Mouse (Mus musculus) midbrain, embryonic 10.5 days (tissue): ENCODE measurements around the gene Ptprm. TPM values are rescaled to one million over a fixed set of nuclear protein-coding genes. Genes with fewer than 3 reads are reported as not detected.

Experiments used
- DNase-seq: peaks from one replicate; pipeline ENCODE4 v3.0.0-alpha.2; 2017; ENCODE audit warnings: low spot score
- H3K27ac ChIP-seq: fragments of 300-500 bp; sonication (generic); replicated peaks from 2 replicates; pipeline ENCODE4 v1.5.1; 2016; ENCODE audit warnings: mild to moderate bottlenecking
- H3K27me3 ChIP-seq: fragments of 300-500 bp; sonication (generic); 2 replicates; pipeline ENCODE4 v1.6.1; 2016; ENCODE audit warnings: low read depth, mild to moderate bottlenecking; ENCODE audit not compliant: poor library complexity, severe bottlenecking
- H3K36me3 ChIP-seq: fragments of 300-500 bp; sonication (generic); 2 replicates; pipeline ENCODE4 v1.6.1; 2016; ENCODE audit warnings: mild to moderate bottlenecking, moderate library complexity
- H3K4me1 ChIP-seq: fragments of 300-500 bp; sonication (generic); 2 replicates; pipeline ENCODE4 v1.6.1; 2016
- H3K4me3 ChIP-seq: fragments of 300-500 bp; sonication (generic); 2 replicates; pipeline ENCODE4 v1.5.1; 2016; ENCODE audit warnings: mild to moderate bottlenecking, moderate library complexity
- H3K9me3 ChIP-seq: fragments of 300-500 bp; sonication (generic); replicated peaks from 2 replicates; pipeline ENCODE4 v1.6.1; 2016; ENCODE audit warnings: mild to moderate bottlenecking
- WGBS: fragments of 180-500 bp; shearing (Covaris S2); methylation state at CpG from one replicate; pipeline ENCODE4 v1.1.7; 2016; 5-methylcytosine and 5-hydroxymethylcytosine counted together
- polyA plus RNA-seq: library from polyadenylated mRNA; unstranded; fragments of >200 nt; fragmentation: Nextera tagmentation; extraction: Ambion mirVana; gene quantifications from 2 replicates; pipeline ENCODE4 v1.2.1, GENCODE M21; 2016

Ptprm gene
- polyA plus RNA-seq, 1 experiment from 2014 or later: 6.4 TPM

DNA sequence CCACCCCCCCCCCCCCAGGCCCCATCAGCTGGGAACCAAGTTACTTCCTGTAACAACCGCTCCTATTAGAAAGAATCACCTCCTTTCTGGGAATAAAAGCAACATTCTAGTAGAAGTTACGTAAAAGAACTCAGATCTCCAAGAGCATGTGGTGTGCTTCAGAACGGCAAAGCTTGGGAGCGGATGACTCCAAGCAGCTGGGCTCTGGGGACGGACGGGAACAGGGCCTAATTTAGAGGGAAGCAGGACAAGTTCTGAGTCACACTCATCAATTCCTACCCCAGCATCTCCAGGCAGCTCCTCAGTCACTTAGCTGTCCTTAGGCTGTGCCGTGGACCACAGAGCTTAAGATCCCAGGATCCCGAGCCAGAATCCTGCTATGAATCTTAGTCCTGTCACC lies 602.5 kb downstream of the Ptprm start:
- Histone ChIP-seq H3K4me1 (peaks cover 20% of the 10 kb centered on the region), H3K4me3 (no peak overlapping the region), H3K36me3 (no peaks in the 10 kb centered on the region), H3K9me3 (no peaks in the 10 kb centered on the region), H3K27ac (no peak overlapping the region), H3K27me3 (no peaks in the 10 kb centered on the region)
- no peak for DNase-seq
- 94% methylated on average over 8 of the region's 8 CpGs for WGBS

- 86% methylated on average over 4 of the region's 4 CpGs for WGBS
- H3K27ac ChIP-seq: no peak overlapping the region
- no peak for DNase-seq
Observed at GRCm38 (mm10) chr17:66750481-66751206, 603.6 kb downstream of the Ptprm start.

GRCm38 (mm10) chr17:66749976-66750375 lies 604.3 kb downstream of the Ptprm start:
- DNase-seq: no peak
- Histone ChIP-seq H3K4me3 (no peak overlapping the region), H3K4me1 (peaks cover 6% of the 10 kb centered on the region), H3K9me3 (no peaks in the 10 kb centered on the region), H3K27me3 (no peaks in the 10 kb centered on the region), H3K27ac (no peak overlapping the region), H3K36me3 (no peaks in the 10 kb centered on the region)
- WGBS: 89% methylated on average over 7 of the region's 7 CpGs

More at GRCm38 (mm10) chr17:66750481-66751206, 603.6 kb downstream of the Ptprm start:
- no peaks in the 10 kb centered on the region for H3K36me3 ChIP-seq
- peaks cover 13% of the 10 kb centered on the region for H3K4me1 ChIP-seq
- H3K9me3 ChIP-seq: no peaks in the 10 kb centered on the region
- H3K4me3 ChIP-seq: no peak overlapping the region
- H3K27me3 ChIP-seq: no peaks in the 10 kb centered on the region

- Histone ChIP-seq H3K27me3 (no peaks in the 10 kb centered on the region), H3K27ac (no peak overlapping the region), H3K36me3 (no peaks in the 10 kb centered on the region), H3K4me1 (0 out of 2 replicates have a peak, but pooled peaks cover 3% of the 10 kb centered on the region), H3K9me3 (no peaks in the 10 kb centered on the region), H3K4me3 (no peak overlapping the region)
- 86% methylated on average over 8 of the region's 8 CpGs for WGBS
- no peak for DNase-seq
Observed at GRCm38 (mm10) chr17:66746506-66746905, 607.8 kb downstream of the Ptprm start.

DNA sequence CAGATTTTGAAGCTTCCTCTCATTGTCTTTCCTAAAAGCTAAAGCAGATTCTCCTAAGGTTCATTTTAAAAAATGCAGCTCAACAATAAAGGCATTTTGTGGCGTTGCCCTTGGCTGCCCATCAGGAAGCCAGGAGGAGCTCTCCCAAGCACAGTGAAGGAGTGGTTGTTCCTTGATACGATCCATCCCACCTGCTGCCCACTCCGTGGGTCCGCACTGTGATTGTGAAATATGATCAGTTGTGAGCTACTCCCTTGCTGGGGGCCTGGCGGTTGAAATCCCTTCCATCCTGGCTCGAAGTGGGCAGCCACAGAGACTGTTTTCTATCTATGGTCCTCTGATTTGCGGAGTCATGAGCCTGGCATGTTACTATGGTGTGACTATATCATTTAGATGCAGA lies 610.9 kb downstream of the Ptprm start:
- Histone ChIP-seq H3K27me3 (no peaks in the 10 kb centered on the region), H3K36me3 (no peaks in the 10 kb centered on the region), H3K4me1 (peaks cover 12% of the 10 kb centered on the region), H3K9me3 (no peaks in the 10 kb centered on the region), H3K27ac (no peak overlapping the region), H3K4me3 (no peak overlapping the region)
- 73% methylated on average over 7 of the region's 7 CpGs for WGBS
- DNase-seq: no peak

- 0 out of 2 replicates have a peak overlapping the region, but pooled peaks have one; percentile 33 for H3K27ac ChIP-seq
- no peak for DNase-seq
Observed at GRCm38 (mm10) chr17:66738779-66739345, 615.4 kb downstream of the Ptprm start.

GRCm38 (mm10) chr17:66738331-66738730 lies 615.9 kb downstream of the Ptprm start:
- Histone ChIP-seq H3K4me1 (peaks cover 12% of the 10 kb centered on the region), H3K9me3 (no peaks in the 10 kb centered on the region), H3K36me3 (no peaks in the 10 kb centered on the region), H3K27me3 (no peaks in the 10 kb centered on the region), H3K27ac (no peak overlapping the region), H3K4me3 (no peak overlapping the region)
- 84% methylated on average over 6 of the region's 6 CpGs for WGBS
- DNase-seq: no peak

More at GRCm38 (mm10) chr17:66738779-66739345, 615.4 kb downstream of the Ptprm start:
- Histone ChIP-seq H3K27me3 (no peaks in the 10 kb centered on the region), H3K9me3 (no peaks in the 10 kb centered on the region), H3K36me3 (no peaks in the 10 kb centered on the region), H3K4me1 (peaks cover 13% of the 10 kb centered on the region), H3K4me3 (no peak overlapping the region)
- WGBS: 85% methylated on average over 8 of the region's 8 CpGs

GRCm38 (mm10) chr17:66736450-66736849 lies 617.8 kb downstream of the Ptprm start:
- H3K27me3 ChIP-seq: no peaks in the 10 kb centered on the region
- no peaks in the 10 kb centered on the region for H3K9me3 ChIP-seq
- 54% methylated on average over 6 of the region's 6 CpGs for WGBS
- H3K4me3 ChIP-seq: no peak overlapping the region
- H3K27ac ChIP-seq: peak overlapping the region; percentile 52; the same call in 1 of the 2 replicates
- no peaks in the 10 kb centered on the region for H3K36me3 ChIP-seq
- H3K4me1 ChIP-seq: peaks cover 10% of the 10 kb centered on the region
- no peak for DNase-seq

GRCm38 (mm10) chr17:66733541-66733940 lies 620.7 kb downstream of the Ptprm start:
- DNase-seq: no peak
- H3K4me1 ChIP-seq: peaks cover 3% of the 10 kb centered on the region
- no peak overlapping the region for H3K4me3 ChIP-seq
- WGBS: 92% methylated on average over 12 of the region's 12 CpGs
- H3K27ac ChIP-seq: no peak overlapping the region
- H3K27me3 ChIP-seq: no peaks in the 10 kb centered on the region
- H3K36me3 ChIP-seq: no peaks in the 10 kb centered on the region
- H3K9me3 ChIP-seq: no peaks in the 10 kb centered on the region

- DNase-seq: no peak
- H3K4me1 ChIP-seq: no peaks in the 10 kb centered on the region
- no peak overlapping the region for H3K27ac ChIP-seq
- 68% methylated on average over 6 of the region's 6 CpGs for WGBS
- H3K36me3 ChIP-seq: no peaks in the 10 kb centered on the region
- no peaks in the 10 kb centered on the region for H3K27me3 ChIP-seq
- no peak overlapping the region for H3K4me3 ChIP-seq
- H3K9me3 ChIP-seq: no peaks in the 10 kb centered on the region
Observed at GRCm38 (mm10) chr17:66729979-66730378, 624.3 kb downstream of the Ptprm start.

GRCm38 (mm10) chr17:66720992-66721351 lies 633.3 kb downstream of the Ptprm start:
- DNase-seq: no peak
- no peaks in the 10 kb centered on the region for H3K9me3 ChIP-seq
- no peaks in the 10 kb centered on the region for H3K27me3 ChIP-seq
- 55% methylated on average over 9 of the region's 9 CpGs for WGBS
- no peaks in the 10 kb centered on the region for H3K36me3 ChIP-seq
- H3K4me1 ChIP-seq: peaks cover 8% of the 10 kb centered on the region
- no peak overlapping the region for H3K27ac ChIP-seq
- no peak overlapping the region for H3K4me3 ChIP-seq

- peaks cover 8% of the 10 kb centered on the region for H3K4me1 ChIP-seq
- no peak for DNase-seq
- H3K4me3 ChIP-seq: no peak overlapping the region
- H3K36me3 ChIP-seq: no peaks in the 10 kb centered on the region
- no peaks in the 10 kb centered on the region for H3K9me3 ChIP-seq
- no peaks in the 10 kb centered on the region for H3K27me3 ChIP-seq
- H3K27ac ChIP-seq: no peak overlapping the region
- WGBS: 62% methylated on average over 11 of the region's 11 CpGs
Observed at GRCm38 (mm10) chr17:66720200-66720991, 633.9 kb downstream of the Ptprm start.
